ENCODE assay signal across 31 mouse cellular contexts in the genomic region with DNA sequence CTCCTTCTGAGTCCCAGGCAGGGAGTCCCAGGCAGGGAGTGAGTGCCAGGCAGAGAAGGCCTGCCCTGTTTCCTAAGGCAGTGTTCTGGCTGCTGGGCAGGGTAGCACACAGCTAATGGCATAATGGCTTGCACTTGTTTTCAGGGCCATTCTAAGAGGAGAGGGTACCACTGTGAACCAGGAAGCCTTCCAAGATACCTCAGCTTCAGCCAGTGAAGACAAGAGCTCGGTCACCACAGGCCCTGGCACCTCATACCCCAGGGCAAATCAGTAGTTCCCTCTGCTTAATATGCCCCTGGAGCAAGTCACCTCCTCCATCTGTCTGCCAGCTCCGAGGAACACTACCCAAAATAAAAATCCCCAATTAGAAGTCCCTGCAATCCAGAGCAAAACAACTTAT. TPM values are rescaled to one million over a fixed set of nuclear protein-coding genes. Genes with fewer than 3 reads are reported as not detected.
DNase-seq lines count a peak whose midpoint lies in the region; ATAC-seq lines count a peak whose summit lies in the region.
"Had no signal": no experiment of that assay in that cellular context is flagged by ENCODE, and none has a peak within 500 bp of the region (broad histone marks: within the 10 kb centered on the region; RNA-seq: fewer than 3 reads in every experiment).

No protein-coding gene starts in this region.

- no peak overlapping the region for H3K4me2 ChIP-seq in heart, embryonic 12.5 days
- H3K4me2 ChIP-seq in liver, embryonic 11.5 days = no peak overlapping the region
- H3K4me2 ChIP-seq: embryonic facial prominence, embryonic 12.5 days; forebrain, embryonic 13.5 days; hindbrain, embryonic 12.5 days; kidney, embryonic 15.5 days; stomach, embryonic 15.5 days had no signal

- H3K9ac ChIP-seq in heart, embryonic 12.5 days = no peak overlapping the region
- no peak overlapping the region for H3K9ac ChIP-seq in liver, embryonic 11.5 days (ENCODE audit: low read depth, low read length)
- H3K9ac ChIP-seq: embryonic facial prominence, embryonic 12.5 days; forebrain, embryonic 13.5 days; hindbrain, embryonic 12.5 days; kidney, embryonic 15.5 days; stomach, embryonic 15.5 days had no signal

- ATAC-seq in heart, embryonic 12.5 days (ENCODE audit: insufficient number of reproducible peaks, low FRiP score) = no peak
- no peak for ATAC-seq in liver, embryonic 11.5 days (replicated peaks; ENCODE audit: low FRiP score)
- ATAC-seq: forebrain, embryonic 13.5 days; midbrain, embryonic 16.5 days had no signal

- no peaks in the 10 kb centered on the region for H3K9me3 ChIP-seq in heart, embryonic 12.5 days (replicated peaks)
- no peaks in the 10 kb centered on the region for H3K9me3 ChIP-seq in liver, embryonic 11.5 days (ENCODE audit: control insufficient read depth, low read length)
- H3K9me3 ChIP-seq: embryonic facial prominence, embryonic 12.5 days; forebrain, embryonic 13.5 days; hindbrain, embryonic 12.5 days; kidney, embryonic 15.5 days; limb, embryonic 10.5 days; stomach, embryonic 15.5 days had no signal

- WGBS in heart, embryonic 12.5 days = 60% methylated on average over 2 of the region's 2 CpGs
- 57% methylated on average over 2 of the region's 2 CpGs for WGBS in liver, embryonic 11.5 days

- H3K27ac ChIP-seq in heart, embryonic 12.5 days (ENCODE audit: poor library complexity, severe bottlenecking) = no peak overlapping the region
- H3K27ac ChIP-seq in liver, embryonic 11.5 days (ENCODE audit: low read depth, low read length) = no peak overlapping the region
- H3K27ac ChIP-seq: embryonic facial prominence, embryonic 12.5 days; forebrain, embryonic 13.5 days; hindbrain, embryonic 12.5 days; kidney, embryonic 15.5 days; limb, embryonic 10.5 days; stomach, embryonic 15.5 days had no signal

- peak; percentile 72 for DNase-seq in layer of hippocampus, adult 9-11 months
- no peak for DNase-seq in layer of hippocampus, postnatal 10 days (ENCODE audit: low spot score in 2 of 2)
- peak; percentile 42 for DNase-seq in cerebellum, adult 11 months
- peak; percentile 53 for DNase-seq in cerebellum, adult 18-20 months
- DNase-seq in cerebellum, postnatal 14 days = peak; percentile 51 to 82
- no peak for DNase-seq in spleen, postnatal 14 days (ENCODE audit: low spot score in 2 of 2)
- no peak for DNase-seq in liver, embryonic 11.5 days (ENCODE audit: low spot score)
- DNase-seq: adrenal gland, adult 2 months; gastrocnemius, postnatal 10 days; heart, adult 11 months; kidney, adult 11 months; kidney, postnatal 36 days; liver; lung, postnatal 4 days; thymus, postnatal 25 days had no signal

- H3K27me3 ChIP-seq in heart, embryonic 12.5 days (replicated peaks) = peaks cover 18% of the 10 kb centered on the region; the same call in 1 of the 2 replicates
- no peaks in the 10 kb centered on the region for H3K27me3 ChIP-seq in liver, embryonic 11.5 days (replicated peaks; ENCODE audit: control insufficient read depth, insufficient read depth, low read length)
- H3K27me3 ChIP-seq: embryonic facial prominence, embryonic 12.5 days; hindbrain, embryonic 12.5 days had no signal

- no peaks in the 10 kb centered on the region for H3K36me3 ChIP-seq in heart, embryonic 12.5 days
- no peaks in the 10 kb centered on the region for H3K36me3 ChIP-seq in liver, embryonic 11.5 days (ENCODE audit: control insufficient read depth, insufficient read depth, low read length)
- H3K36me3 ChIP-seq: embryonic facial prominence, embryonic 12.5 days; hindbrain, embryonic 12.5 days; kidney, embryonic 15.5 days; limb, embryonic 10.5 days; stomach, embryonic 15.5 days had no signal

- H3K4me3 ChIP-seq in heart, embryonic 12.5 days = no peak overlapping the region
- no peak overlapping the region for H3K4me3 ChIP-seq in liver, embryonic 11.5 days (ENCODE audit: low read depth, low read length)
- H3K4me3 ChIP-seq: embryonic facial prominence, embryonic 12.5 days; forebrain, embryonic 13.5 days; hindbrain, embryonic 12.5 days; kidney, embryonic 15.5 days; limb, embryonic 10.5 days; myocyte; stomach, embryonic 15.5 days had no signal

- no peaks in the 10 kb centered on the region for H3K4me1 ChIP-seq in heart, embryonic 12.5 days (replicated peaks)
- no peaks in the 10 kb centered on the region for H3K4me1 ChIP-seq in liver, embryonic 11.5 days (replicated peaks; ENCODE audit: control insufficient read depth, insufficient read depth, low read length)
- H3K4me1 ChIP-seq: embryonic facial prominence, embryonic 12.5 days; kidney, embryonic 15.5 days; limb, embryonic 10.5 days; stomach, embryonic 15.5 days had no signal

RNA-seq across cellular contexts. Expression of a gene that starts 9.4 kb away (rescaled TPM):
- total RNA-seq in layer of hippocampus, postnatal 10 days (2021) = 10 to 100 TPM; 21.3 to 22.5 TPM
- polyA plus RNA-seq in heart, embryonic 12.5 days (2016; fragmentation: Nextera tagmentation; extraction: Ambion mirVana) = 0.12 TPM in 1 of 2 replicates, not detected in the other
- polyA plus RNA-seq in liver, embryonic 11.5 days (2014; fragmentation: Nextera tagmentation; extraction: Ambion mirVana) = not detected in 2 replicates
- total RNA-seq: adrenal gland, adult 2 months; gastrocnemius, postnatal 10 days; heart, postnatal 25 days; MEL had no signal
- polyA plus RNA-seq: adrenal gland, adult 2 months; C2C12; embryonic facial prominence, embryonic 12.5 days; forebrain, embryonic 13.5 days; heart, embryonic 14.5 days; hindbrain, embryonic 12.5 days; kidney, embryonic 15.5 days; limb, embryonic 10.5 days; liver, embryonic 16.5 days; lung, embryonic 16.5 days; midbrain, embryonic 16.5 days; myocyte; neural tube, embryonic 14.5 days; stomach, embryonic 15.5 days had no signal

RNA-seq across cellular contexts. Expression of a gene that starts 20.0 kb away (rescaled TPM):
- total RNA-seq in layer of hippocampus, postnatal 10 days (2021) = 10 to 100 TPM; 84.7 to 86.0 TPM
- polyA plus RNA-seq in heart, embryonic 12.5 days (2016; fragmentation: Nextera tagmentation; extraction: Ambion mirVana) = 0.03 and 0.06 TPM in 2 replicates
- polyA plus RNA-seq in liver, embryonic 11.5 days (2014; fragmentation: Nextera tagmentation; extraction: Ambion mirVana) = 0.04 and 0.08 TPM in 2 replicates
- total RNA-seq: heart, postnatal 25 days had no signal
- polyA plus RNA-seq: heart, embryonic 14.5 days; liver, embryonic 16.5 days; myocyte had no signal

Comparison
In these comparisons a context has a peak if more than half of its experiments do, and no peak if none do; other contexts are left out.
1. DNase-seq: peak in layer of hippocampus, adult 9-11 months (single experiment), cerebellum, adult 11 months (single experiment), cerebellum, adult 18-20 months (2 of 2) and cerebellum, postnatal 14 days (2 of 2); none in layer of hippocampus, postnatal 10 days (0 of 2), spleen, postnatal 14 days (0 of 2) and liver, embryonic 11.5 days (single experiment).